Mouse (Mus musculus) bone marrow, adult 2 months (tissue): ENCODE results near the gene Prkra. TPM values are rescaled to one million over a fixed set of nuclear protein-coding genes. Genes with fewer than 3 reads are reported as not detected.

Experiments used
- H3K27ac ChIP-seq: fragments of 200-500 bp; 2 replicates; pipeline ENCODE4 v1.5.1; 2012; ENCODE audit warnings: low read depth, mild to moderate bottlenecking, control low read depth, inconsistent platforms, low read length; ENCODE audit not compliant: control insufficient read depth, poor library complexity, insufficient read depth
- H3K4me1 ChIP-seq: fragments of 200-500 bp; 2 replicates; pipeline ENCODE4 v1.6.1; 2011; ENCODE audit warnings: low read length; ENCODE audit not compliant: control insufficient read depth, insufficient read depth
- H3K4me3 ChIP-seq: fragments of 200-500 bp; replicated peaks from 2 replicates; pipeline ENCODE3; 2011; ENCODE audit warnings: mild to moderate bottlenecking, low read depth, low read length, control low read depth; ENCODE audit not compliant: control insufficient read depth
- CTCF ChIP-seq: fragments of 200-500 bp; IDR thresholded peaks from 2 replicates; pipeline ENCODE4 v1.5.1; 2011; ENCODE audit warnings: low read length, control low read depth; ENCODE audit not compliant: control insufficient read depth, insufficient read depth
- POLR2A ChIP-seq: fragments of 200-500 bp; IDR thresholded peaks from 2 replicates; pipeline ENCODE4 v1.6.1; 2011; ENCODE audit warnings: low read depth, mild to moderate bottlenecking, control low read depth, low read length, borderline replicate concordance; ENCODE audit not compliant: control insufficient read depth
- WGBS: fragments of 180-500 bp; shearing (Covaris S2); methylation state at CpG from one replicate; pipeline ENCODE4 v1.1.7; 2018; 5-methylcytosine and 5-hydroxymethylcytosine counted together
- polyA plus RNA-seq: library from polyadenylated mRNA; stranded (reverse); fragments of >200 nt; gene quantifications from 2 replicates; pipeline ENCODE4 v1.2.4, GENCODE M21; 2011; ENCODE audit warnings: low replicate concordance; ENCODE audit not compliant: missing spikeins, insufficient read depth, insufficient read length

The Prkra gene
- polyA plus RNA-seq, 1 experiment: 8.1 TPM

- TF ChIP-seq CTCF (no peak), POLR2A (no peak)
- Histone ChIP-seq H3K4me1 (no peaks in the 10 kb centered on the region), H3K4me3 (no peak overlapping the region), H3K27ac (no peak overlapping the region)
- 71% methylated on average over 5 of the region's 5 CpGs for WGBS
These were observed 19.4 kb upstream of the Prkra start for GRCm38 (mm10) chr2:76667200-76667599.

GRCm38 (mm10) chr2:76665531-76665930 lies 17.7 kb upstream of the Prkra start:
- H3K4me1 ChIP-seq: no peaks in the 10 kb centered on the region
- 89% methylated on average over 7 of the region's 7 CpGs for WGBS
- TF ChIP-seq CTCF: no peak
- TF ChIP-seq POLR2A: no peak
- H3K4me3 ChIP-seq: no peak overlapping the region
- H3K27ac ChIP-seq: no peak overlapping the region

DNA sequence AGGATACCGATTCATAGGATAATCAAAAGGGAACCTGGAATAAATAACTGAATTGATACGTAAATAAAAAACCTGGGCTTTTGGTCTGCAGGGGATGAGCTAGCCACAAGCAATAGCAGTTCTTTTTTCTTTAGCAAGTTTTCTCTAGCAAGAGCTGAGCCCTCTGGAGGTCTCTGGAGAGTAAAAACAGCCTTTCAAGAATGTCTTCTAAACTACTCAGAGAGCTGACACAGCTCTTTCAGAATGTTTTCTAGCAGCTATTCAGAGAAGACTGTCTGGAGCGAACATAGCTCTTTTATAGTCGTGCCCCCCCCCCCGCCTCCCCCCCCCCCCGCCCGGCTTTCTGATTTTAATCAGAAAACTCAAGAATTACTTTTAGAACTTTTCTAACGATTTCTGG lies 11.6 kb upstream of the Prkra start:
- 58% methylated on average over 8 of the region's 8 CpGs for WGBS
- Histone ChIP-seq H3K27ac (no peak overlapping the region), H3K4me1 (no peaks in the 10 kb centered on the region), H3K4me3 (no peak overlapping the region)
- TF ChIP-seq CTCF (no peak), POLR2A (no peak)

DNA sequence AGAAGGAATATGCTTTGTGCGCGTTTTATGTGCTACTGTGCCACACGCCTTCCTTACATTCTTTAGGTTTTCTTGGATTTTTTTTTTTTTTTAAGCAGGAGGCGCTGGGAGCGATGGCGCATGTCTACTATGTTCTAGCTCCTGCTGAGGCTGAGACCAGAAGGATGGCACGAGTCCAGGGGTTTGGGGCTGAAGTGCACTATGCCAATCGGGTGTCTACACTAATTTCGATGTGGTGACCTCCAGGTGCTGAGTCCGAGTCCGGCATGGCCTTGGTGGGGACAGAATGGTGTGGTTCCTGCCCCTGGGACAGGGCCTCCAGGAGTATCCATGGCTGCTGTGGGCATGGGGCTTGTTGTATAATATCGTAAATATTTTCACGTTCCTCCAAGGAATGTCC lies 10.7 kb upstream of the Prkra start:
- H3K4me3 ChIP-seq: no peak overlapping the region
- TF ChIP-seq POLR2A (no peak), CTCF (no peak)
- H3K27ac ChIP-seq: no peak overlapping the region
- WGBS: 65% methylated on average over 13 of the region's 13 CpGs
- no peaks in the 10 kb centered on the region for H3K4me1 ChIP-seq

GRCm38 (mm10) chr2:76655982-76656381 lies 8.2 kb upstream of the Prkra start:
- Histone ChIP-seq H3K4me1 (no peaks in the 10 kb centered on the region), H3K27ac (no peak overlapping the region), H3K4me3 (no peak overlapping the region)
- TF ChIP-seq POLR2A (no peak), CTCF (0 out of 2 replicates have a peak, but pooled peaks have one; percentile 4)
- WGBS: 11% methylated on average over 1 of the region's 1 CpGs

DNA sequence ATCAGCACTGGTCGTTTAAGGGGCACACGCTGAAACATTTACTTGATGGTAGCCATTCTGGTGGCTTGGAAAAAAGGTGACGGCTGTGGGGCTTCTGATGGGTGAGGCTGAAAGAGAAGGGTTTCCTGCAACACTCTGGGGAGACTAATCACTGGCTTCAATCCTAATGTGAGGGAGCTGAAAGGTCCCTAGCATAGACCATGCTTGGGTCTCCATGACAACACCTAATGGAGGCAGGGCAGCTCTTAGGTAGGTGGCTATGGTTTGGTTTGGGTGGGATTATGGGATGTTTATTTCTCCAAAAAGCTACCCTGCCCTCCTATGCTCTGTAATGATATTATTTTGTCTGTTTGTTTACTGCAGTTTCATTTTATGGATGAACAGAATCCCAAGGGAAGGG lies 7.6 kb upstream of the Prkra start:
- no peak overlapping the region for H3K4me3 ChIP-seq
- TF ChIP-seq POLR2A (no peak), CTCF (no peak)
- no peaks in the 10 kb centered on the region for H3K4me1 ChIP-seq
- WGBS: 83% methylated on average over 3 of the region's 3 CpGs
- no peak overlapping the region for H3K27ac ChIP-seq

DNA sequence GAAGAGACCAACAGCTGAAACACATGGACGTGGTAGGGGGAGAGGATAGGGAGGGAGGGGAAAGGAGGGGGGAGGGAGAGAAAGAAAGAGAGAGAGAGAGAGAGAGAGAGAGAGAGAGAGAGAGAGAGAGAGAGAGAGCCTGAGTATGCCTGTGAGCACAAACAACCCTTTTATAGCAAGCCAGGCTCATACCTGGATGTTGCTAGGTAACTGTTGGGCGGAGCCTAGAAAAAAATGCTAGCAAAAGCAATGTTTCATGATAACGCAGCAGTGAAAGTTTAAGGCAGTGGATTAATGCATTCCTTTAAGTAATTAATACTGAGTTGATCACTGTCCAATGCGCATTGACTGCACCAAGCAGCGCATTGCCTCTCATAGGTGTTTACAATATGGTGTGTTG lies 6.8 kb upstream of the Prkra start:
- no peak overlapping the region for H3K4me3 ChIP-seq

DNA sequence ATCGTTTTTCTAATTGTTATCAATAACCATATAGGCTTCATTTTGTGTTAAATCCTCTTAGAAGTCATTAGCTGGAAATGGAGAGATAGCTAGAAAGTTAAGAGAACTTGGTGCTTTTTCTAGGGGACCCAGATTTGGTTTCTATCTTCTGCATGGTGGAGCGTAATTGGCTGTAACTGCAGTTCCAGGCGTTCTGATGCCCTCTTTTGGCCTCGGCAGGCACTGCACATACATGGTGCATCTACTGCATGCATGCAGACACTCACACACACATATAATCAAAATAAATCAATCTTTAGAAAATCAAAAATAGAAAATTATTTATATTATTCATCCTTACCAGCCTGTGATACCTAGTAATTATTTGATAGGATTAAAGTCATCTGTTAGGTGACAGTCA lies 5.3 kb upstream of the Prkra start:
- WGBS: 88% methylated on average over 4 of the region's 4 CpGs

More for the DNA sequence above, 6.8 kb upstream of the Prkra start:
- WGBS: 87% methylated on average over 5 of the region's 5 CpGs
- no peak for TF ChIP-seq CTCF
- no peak for TF ChIP-seq POLR2A
- Histone ChIP-seq H3K4me1 (no peaks in the 10 kb centered on the region), H3K27ac (no peak overlapping the region)

DNA sequence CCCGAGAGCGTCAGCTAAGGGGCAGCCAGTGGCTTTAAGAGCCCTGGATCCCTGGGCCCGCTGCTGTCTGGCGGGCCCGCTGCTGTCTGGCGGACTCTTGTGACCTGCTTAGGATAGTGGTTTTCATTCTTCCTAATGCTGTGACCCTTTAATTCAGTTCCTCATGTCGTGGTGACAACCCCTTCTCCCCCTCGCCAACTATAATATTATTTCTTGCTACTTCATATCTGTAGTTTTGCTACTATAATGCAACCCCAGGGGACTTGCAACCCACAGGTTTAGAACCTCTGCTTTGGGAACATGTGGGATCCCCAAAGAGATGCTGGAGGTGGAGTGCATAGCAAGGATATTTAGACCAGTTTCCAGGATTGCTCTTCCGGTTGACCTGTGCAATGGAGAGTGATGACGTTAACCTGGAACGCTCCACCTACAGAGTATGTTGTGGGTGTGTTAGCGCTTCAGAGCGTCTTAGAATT lies 889 bp upstream of the Prkra start:
- no peaks in the 10 kb centered on the region for H3K4me1 ChIP-seq
- H3K27ac ChIP-seq: no peak overlapping the region
- peak overlapping the region; percentile 90 for H3K4me3 ChIP-seq
- TF ChIP-seq CTCF (no peak), POLR2A (no peak)
- 37% methylated on average over 13 of the region's 13 CpGs for WGBS

More for the DNA sequence above, 5.3 kb upstream of the Prkra start:
- TF ChIP-seq POLR2A: no peak
- no peak for TF ChIP-seq CTCF
- H3K27ac ChIP-seq: no peak overlapping the region
- no peaks in the 10 kb centered on the region for H3K4me1 ChIP-seq
- no peak overlapping the region for H3K4me3 ChIP-seq
